Mouse (Mus musculus) gastrocnemius, adult 8-10 months (tissue): Measurements from ENCODE around the gene Disp1. TPM values are rescaled to one million over a fixed set of nuclear protein-coding genes. Genes with fewer than 3 reads are reported as not detected.

Experiments used
- DNase-seq, 2 experiments: peaks; one replicate each; pipeline ENCODE4 v3.0.0; 2022; ENCODE audit warnings: low spot score in 2 of 2
- total RNA-seq, 4 experiments: library from RNA; stranded (reverse); gene quantifications; 2 replicates each; pipeline ENCODE4 v1.2.4; 2022

Gene Disp1
- total RNA-seq, 4 experiments from 2014 or later: 1.8 to 2.9 (median 2.2) TPM

DNA sequence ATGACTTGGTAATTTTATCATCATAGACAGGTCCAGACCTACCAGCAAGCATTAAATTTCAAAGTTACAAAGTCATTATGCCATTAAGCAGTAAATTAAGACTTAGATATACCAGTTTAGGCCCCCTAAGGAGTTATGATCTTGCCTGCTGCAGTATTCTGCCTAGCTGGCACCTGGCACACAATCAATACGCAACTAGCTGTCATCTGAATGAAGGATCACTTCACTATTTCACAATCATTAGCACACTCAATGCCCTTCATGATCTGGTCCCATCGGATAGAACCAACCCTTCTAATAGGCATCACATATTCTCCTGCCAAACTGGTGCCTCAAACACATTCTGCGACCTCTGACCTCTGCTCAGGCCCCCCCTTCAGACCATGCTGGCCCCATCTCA, 14.2 kb downstream of the Disp1 start:
- no peak for DNase-seq

- no peak for DNase-seq
These were observed 20.4 kb downstream of the Disp1 start for GRCm38 (mm10) chr1:183200926-183201325.

- no peak for DNase-seq
These were observed 26.6 kb downstream of the Disp1 start for GRCm38 (mm10) chr1:183194763-183195162.

GRCm38 (mm10) chr1:183194151-183194550, 27.2 kb downstream of the Disp1 start:
- no peak for DNase-seq

DNA sequence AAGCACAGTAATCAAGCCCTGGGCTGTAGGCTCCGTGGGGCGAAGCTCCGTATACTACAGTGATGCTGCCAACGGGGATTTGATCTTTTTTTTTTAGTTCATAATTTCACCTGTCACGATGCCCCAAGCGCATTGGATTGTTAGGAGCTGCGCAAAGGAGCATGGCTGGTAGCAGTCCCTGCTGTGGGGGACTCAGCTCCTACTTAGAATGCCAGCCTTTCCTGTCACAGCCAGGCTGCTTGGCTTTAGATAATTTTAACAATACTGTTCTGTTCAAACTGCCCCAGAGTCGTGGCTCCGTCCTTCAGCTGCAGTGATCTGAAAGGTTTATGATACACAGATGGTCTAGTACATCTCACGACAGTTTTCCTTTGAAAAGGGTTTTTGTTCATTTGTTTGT, 29.9 kb downstream of the Disp1 start:
- DNase-seq: no peak

- no peak for DNase-seq
These were observed 30.9 kb downstream of the Disp1 start for GRCm38 (mm10) chr1:183190456-183190855.

GRCm38 (mm10) chr1:183189014-183189662, 32.2 kb downstream of the Disp1 start:
- DNase-seq: no peak

DNA sequence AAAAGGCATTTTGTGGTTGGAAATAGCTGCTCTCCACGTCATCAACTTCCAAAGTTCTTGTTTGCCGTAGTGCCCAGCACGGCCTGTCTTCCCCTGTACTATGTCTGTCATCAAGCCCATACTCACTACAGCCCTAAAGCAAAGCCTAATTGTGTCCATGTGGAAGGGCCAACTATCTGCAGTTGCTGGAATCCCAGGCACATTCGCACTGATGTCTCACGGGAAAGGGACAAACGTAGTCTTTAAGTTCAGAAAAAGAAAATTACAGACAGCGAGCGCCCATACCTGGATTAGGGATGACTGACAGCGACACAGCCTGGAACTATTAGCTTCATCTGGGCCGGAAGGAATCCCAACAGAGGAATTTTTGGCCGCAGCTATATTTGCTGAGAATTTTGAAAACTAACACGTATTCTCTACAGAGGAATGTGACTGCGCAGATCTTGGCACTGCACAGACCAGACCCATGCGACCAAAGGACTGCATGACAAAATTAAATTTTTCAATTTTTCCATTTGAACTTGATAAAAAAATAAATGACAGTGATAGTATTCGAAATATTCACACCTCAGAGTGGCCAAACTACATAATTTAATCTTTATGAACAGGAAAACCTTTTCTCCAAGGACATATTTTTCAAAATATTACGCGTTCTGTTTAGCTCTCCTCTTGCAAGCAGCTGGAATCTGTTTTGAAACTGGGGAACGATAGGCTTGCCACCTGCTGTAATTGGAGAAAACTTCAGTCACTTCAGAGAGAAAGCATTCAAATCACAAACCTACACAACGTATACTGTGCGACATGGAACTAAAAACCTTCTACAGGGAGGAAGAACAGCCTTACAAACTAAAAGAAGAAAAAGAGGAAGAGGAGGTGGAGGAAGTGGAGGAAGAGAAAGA, 33.0 kb downstream of the Disp1 start:
- no peak for DNase-seq

GRCm38 (mm10) chr1:183185560-183185959, 35.8 kb downstream of the Disp1 start:
- DNase-seq: no peak

DNA sequence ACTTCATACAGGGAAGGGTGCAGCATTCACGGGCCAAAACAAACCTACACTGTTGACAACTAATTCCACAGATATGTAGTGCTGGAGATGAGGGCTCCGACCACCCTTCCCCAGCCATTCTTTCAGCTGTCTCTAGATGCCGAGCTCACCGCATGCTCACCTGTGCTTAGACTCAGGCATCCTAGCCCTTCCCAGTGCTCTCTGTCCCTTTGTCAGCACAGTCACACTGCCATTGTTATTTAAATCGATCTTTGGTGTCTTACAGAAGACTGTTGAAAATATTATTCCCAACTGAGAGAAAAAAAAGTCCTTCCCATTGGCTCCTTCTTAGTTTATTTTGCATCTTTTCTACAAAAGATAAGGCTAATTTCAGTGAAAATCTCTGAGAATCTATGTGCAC, 36.6 kb downstream of the Disp1 start:
- DNase-seq: no peak

GRCm38 (mm10) chr1:183183565-183183964, 37.8 kb downstream of the Disp1 start:
- no peak for DNase-seq

DNA sequence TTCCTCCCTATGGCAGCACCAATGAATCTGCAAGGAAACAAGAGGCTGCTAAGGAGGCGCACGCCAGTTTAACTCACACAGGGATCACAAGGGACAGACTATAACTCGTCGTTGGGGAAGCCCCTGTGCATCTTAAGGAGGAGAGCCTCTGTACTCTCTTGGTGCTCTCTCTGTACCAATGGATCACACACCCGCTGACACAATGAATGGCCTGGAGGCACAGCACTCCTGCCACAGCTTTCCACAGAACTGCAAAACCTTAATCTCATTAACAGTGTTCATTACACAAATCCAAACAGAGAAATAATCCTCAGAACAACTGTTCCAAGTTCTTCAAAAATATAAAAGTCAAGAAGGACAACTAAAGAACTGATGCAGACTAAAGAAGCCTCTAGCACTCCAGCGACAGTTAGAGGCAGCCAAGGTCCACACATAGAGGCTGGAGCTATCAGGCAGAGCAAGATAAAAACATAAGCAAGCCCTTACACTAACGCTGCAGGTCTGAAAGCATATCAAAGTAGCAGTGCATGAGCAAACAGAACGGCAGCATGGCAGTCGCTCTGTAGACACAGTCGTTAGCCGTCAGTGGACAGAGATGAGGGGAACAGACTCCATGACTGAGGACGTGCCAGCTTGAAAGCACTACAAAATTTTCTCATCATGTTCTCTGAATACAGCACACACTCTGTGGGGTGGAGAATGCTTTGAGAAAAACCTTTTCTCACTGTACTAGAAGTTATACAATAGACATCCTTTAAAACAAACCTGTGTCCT, 38.5 kb downstream of the Disp1 start:
- no peak for DNase-seq

DNA sequence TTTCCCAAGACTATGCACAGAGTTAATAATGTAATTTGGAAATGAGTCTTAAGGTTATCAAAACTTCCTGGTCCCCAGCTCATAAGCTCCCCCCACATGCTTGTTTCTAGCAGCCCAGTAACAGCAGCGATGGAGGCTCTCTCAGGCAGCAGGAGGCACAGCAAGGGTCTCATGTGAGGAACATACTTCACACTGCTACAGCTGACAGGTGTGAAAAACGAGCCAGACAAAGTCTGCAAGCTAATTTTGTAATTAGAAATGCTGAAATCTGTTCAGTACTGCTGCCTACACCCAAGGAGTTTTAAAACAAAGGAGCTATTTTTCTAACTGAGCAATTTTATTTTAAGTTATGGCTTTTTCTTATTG, 40.3 kb downstream of the Disp1 start:
- no peak for DNase-seq

- DNase-seq: no peak
These were observed 40.9 kb downstream of the Disp1 start for GRCm38 (mm10) chr1:183180301-183181029.

- DNase-seq: no peak
These were observed 42.0 kb downstream of the Disp1 start for GRCm38 (mm10) chr1:183179316-183179715.

DNA sequence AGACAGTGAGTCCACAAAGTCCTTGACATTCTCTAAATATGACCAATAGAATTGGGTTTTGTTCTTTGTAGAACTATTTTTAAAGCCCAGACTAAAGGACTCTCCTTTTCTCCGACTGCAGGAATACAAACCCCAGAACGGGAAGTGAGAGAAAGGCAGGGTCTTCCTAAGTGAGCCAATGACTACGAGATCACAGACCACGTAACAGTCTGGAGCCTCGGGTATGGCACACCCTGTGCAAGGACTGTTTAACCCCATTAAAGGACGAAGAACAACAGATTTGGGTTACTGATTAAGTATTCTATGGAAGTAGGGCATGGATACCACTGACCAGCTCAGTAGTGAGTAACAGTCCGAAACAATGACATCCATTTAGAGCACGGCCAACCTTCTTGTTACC, 46.1 kb downstream of the Disp1 start:
- no peak for DNase-seq

DNA sequence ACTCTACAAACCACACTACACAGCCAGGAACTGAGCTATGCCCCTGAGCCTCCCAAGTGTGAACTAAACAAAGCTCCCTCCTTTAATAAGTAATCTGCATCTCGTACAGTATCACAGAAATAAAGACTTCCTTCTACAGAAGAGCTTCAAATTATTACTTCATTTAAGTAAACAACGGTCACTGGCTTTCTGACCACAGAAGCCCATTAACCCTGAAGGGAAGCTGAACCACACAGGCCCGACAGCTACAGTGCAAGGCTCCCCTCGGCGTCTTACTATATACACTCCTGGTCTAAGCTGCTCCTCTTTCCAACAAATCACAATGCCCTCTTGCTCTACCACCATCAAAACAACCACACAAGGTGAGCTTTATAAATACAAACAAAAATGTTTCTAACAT, 50.2 kb downstream of the Disp1 start:
- DNase-seq: no peak

GRCm38 (mm10) chr1:183168465-183168864, 52.9 kb downstream of the Disp1 start:
- no peak for DNase-seq

- DNase-seq: no peak
These were observed 53.5 kb downstream of the Disp1 start for GRCm38 (mm10) chr1:183167776-183168175.

GRCm38 (mm10) chr1:183166700-183167099, 54.6 kb downstream of the Disp1 start:
- DNase-seq: no peak

- no peak for DNase-seq
These were observed 56.7 kb downstream of the Disp1 start for GRCm38 (mm10) chr1:183164648-183165071.
